Mouse (Mus musculus): ENCODE measurements around the gene Hs6st2. TPM values are rescaled to one million over a fixed set of nuclear protein-coding genes. Genes with fewer than 3 reads are reported as not detected.

Gene Hs6st2
- polyA plus RNA-seq, 1 experiment from 2014 or later = 4.3 TPM

DNA sequence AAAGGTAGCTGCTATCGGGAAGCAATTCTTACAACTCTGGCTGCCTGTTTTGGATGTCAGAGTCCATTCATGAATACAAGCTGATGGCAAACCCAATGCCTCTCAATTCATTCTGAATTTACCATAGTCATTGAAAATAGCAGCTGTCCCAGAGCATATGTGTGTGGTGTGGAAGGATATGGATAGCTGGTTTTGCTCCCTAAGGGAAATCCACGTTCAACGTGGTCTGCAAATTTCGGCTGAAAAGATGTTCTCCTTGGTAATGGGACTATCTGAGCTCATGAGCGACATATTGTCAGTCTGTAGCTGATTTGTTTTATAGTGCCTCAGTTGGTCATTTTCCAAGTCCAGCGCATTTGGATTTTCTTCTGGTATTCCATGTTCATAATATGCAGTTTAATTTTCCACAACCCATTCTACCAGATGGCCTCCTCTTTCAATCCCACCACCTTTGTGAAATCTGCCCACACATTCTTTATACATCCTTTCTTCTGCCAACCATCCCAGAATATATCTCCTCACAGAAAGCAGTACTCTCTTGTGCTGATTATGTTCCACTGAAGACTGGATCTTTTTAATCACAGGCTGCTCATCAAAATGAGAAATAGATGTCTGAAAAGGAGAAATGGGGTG is 75.3 kb downstream of the Hs6st2 start:
- Histone ChIP-seq H3K36me3 (ENCODE audit: control insufficient read depth, insufficient read depth, low read length) (no peaks in the 10 kb centered on the region), H3K27ac (ENCODE audit: low read length) (no peak overlapping the region), H3K9ac (ENCODE audit: low read depth, low read length) (no peak overlapping the region), H3K4me1 (ENCODE audit: control insufficient read depth, insufficient read depth, low read length) (no peaks in the 10 kb centered on the region), H3K27me3 (replicated peaks; ENCODE audit: control insufficient read depth, insufficient read depth, low read length) (no peaks in the 10 kb centered on the region), H3K4me3 (ENCODE audit: low read length) (no peak overlapping the region), H3K4me2 (ENCODE audit: low read depth, low read length) (no peak overlapping the region), H3K9me3 (ENCODE audit: control insufficient read depth, low read length) (no peaks in the 10 kb centered on the region)
- no peak for ATAC-seq
- 89% methylated on average over 6 of the region's 6 CpGs for WGBS

DNA sequence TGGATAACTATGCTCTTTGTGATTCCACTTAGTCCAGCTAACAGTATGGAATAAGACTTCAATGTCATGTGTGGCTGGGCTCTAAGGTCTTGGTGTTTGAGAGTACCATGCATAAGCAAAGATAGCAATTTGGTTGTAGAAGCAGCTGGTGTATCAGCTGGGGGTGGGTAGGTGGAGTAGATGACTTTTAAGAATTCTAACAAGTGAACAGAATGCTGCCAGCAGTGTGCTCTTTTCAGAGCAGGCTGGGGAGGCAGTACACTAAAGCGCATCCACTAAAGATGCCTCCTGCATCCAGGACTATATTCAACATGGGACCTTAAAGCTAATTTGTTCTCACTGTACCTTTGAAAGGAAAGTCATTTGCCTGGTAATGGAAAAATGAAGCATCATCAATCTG is 88.9 kb downstream of the Hs6st2 start:
- WGBS = 95% methylated on average over 1 of the region's 1 CpGs
- Histone ChIP-seq H3K4me2 (ENCODE audit: low read depth, low read length) (no peak overlapping the region), H3K4me3 (ENCODE audit: low read length) (no peak overlapping the region), H3K9ac (ENCODE audit: low read depth, low read length) (no peak overlapping the region), H3K36me3 (ENCODE audit: control insufficient read depth, insufficient read depth, low read length) (no peaks in the 10 kb centered on the region), H3K9me3 (ENCODE audit: control insufficient read depth, low read length) (no peaks in the 10 kb centered on the region), H3K27me3 (replicated peaks; ENCODE audit: control insufficient read depth, insufficient read depth, low read length) (no peaks in the 10 kb centered on the region), H3K4me1 (ENCODE audit: control insufficient read depth, insufficient read depth, low read length) (no peaks in the 10 kb centered on the region), H3K27ac (ENCODE audit: low read length) (no peak overlapping the region)
- no peak for ATAC-seq

DNA sequence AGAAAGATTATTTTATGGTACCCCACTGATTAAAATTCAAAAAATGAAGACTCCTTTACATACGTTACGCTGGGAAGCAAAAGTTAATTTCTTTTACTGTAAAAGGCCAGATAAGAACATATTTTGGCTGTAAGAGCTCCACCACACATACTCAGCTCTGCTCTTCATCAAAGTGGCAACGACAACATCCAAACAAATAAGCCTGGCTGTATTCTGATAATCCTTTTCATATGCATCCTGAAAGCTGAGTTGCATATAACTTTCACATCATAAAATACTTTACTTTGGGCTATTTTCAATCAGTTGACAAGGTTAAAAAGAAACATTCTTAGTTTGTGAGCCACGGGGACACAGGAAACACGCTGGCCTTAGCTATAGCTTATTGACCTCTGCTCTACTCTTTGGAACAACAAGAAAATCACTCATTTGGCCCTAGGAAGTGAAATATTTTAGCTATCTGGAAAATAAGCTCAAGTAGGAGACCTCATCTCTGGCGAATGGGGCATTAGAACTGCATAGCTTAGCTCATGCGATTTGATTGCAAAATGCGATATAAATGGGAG is 91.1 kb downstream of the Hs6st2 start:
- WGBS = 79% methylated on average over 8 of the region's 8 CpGs
- no peak overlapping the region for H3K27ac ChIP-seq (ENCODE audit: low read length)
- H3K4me1 ChIP-seq (ENCODE audit: control insufficient read depth, insufficient read depth, low read length) = no peaks in the 10 kb centered on the region
- no peaks in the 10 kb centered on the region for H3K9me3 ChIP-seq (ENCODE audit: control insufficient read depth, low read length)
- H3K4me2 ChIP-seq (ENCODE audit: low read depth, low read length) = no peak overlapping the region
- no peaks in the 10 kb centered on the region for H3K27me3 ChIP-seq (replicated peaks; ENCODE audit: control insufficient read depth, insufficient read depth, low read length)
- no peaks in the 10 kb centered on the region for H3K36me3 ChIP-seq (ENCODE audit: control insufficient read depth, insufficient read depth, low read length)
- no peak overlapping the region for H3K4me3 ChIP-seq (ENCODE audit: low read length)
- ATAC-seq = no peak
- no peak overlapping the region for H3K9ac ChIP-seq (ENCODE audit: low read depth, low read length)

DNA sequence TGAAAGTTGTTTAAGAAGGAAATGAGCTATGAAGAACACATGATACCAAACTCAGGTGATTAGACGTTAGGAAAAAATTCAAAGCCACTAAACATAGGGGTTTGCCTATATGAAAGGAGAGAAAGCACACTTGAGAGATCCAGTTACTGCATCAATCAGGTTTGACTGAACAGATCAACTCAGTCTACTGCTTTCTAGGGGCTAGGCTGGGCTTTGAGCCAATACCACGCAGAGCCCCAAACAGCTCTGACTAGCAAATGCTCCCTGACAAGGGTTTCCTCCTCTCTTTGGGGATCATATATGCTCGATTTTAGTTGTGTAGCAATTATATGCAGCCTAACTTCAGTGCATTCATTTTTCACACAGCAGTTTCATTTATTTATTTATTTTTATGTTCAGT is 96.2 kb downstream of the Hs6st2 start:
- Histone ChIP-seq H3K4me3 (ENCODE audit: low read length) (no peak overlapping the region), H3K36me3 (ENCODE audit: control insufficient read depth, insufficient read depth, low read length) (no peaks in the 10 kb centered on the region), H3K4me2 (ENCODE audit: low read depth, low read length) (no peak overlapping the region), H3K4me1 (ENCODE audit: control insufficient read depth, insufficient read depth, low read length) (no peaks in the 10 kb centered on the region), H3K27me3 (replicated peaks; ENCODE audit: control insufficient read depth, insufficient read depth, low read length) (no peaks in the 10 kb centered on the region), H3K9ac (ENCODE audit: low read depth, low read length) (no peak overlapping the region), H3K9me3 (ENCODE audit: control insufficient read depth, low read length) (no peaks in the 10 kb centered on the region), H3K27ac (ENCODE audit: low read length) (no peak overlapping the region)
- 62% methylated on average over 3 of the region's 3 CpGs for WGBS
- ATAC-seq = no peak

DNA sequence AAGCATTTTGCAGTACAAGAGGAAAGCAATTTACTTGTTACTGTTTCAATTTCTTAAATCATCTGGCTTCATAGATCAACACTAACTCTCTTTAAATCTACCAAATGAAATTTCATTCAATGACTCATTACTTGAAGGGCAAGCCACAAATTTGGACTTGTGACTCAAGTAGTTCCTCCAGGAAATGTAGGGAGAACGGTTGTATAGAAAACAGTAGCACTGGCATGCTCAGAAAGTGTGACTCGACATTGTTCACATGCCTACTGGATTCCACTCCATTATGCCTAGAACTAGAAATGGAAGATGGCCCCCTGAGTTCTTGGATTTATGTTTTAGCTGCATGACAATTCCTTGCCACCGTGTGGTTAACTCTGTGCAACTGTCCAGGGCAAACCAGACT is 100.0 kb downstream of the Hs6st2 start:
- H3K4me2 ChIP-seq (ENCODE audit: low read depth, low read length) = no peak overlapping the region
- WGBS = 72% methylated on average over 3 of the region's 3 CpGs
- no peak overlapping the region for H3K4me3 ChIP-seq (ENCODE audit: low read length)
- no peaks in the 10 kb centered on the region for H3K9me3 ChIP-seq (ENCODE audit: control insufficient read depth, low read length)
- no peaks in the 10 kb centered on the region for H3K27me3 ChIP-seq (replicated peaks; ENCODE audit: control insufficient read depth, insufficient read depth, low read length)
- ATAC-seq = no peak
- H3K36me3 ChIP-seq (ENCODE audit: control insufficient read depth, insufficient read depth, low read length) = no peaks in the 10 kb centered on the region
- no peak overlapping the region for H3K27ac ChIP-seq (ENCODE audit: low read length)
- no peak overlapping the region for H3K9ac ChIP-seq (ENCODE audit: low read depth, low read length)
- H3K4me1 ChIP-seq (ENCODE audit: control insufficient read depth, insufficient read depth, low read length) = no peaks in the 10 kb centered on the region

DNA sequence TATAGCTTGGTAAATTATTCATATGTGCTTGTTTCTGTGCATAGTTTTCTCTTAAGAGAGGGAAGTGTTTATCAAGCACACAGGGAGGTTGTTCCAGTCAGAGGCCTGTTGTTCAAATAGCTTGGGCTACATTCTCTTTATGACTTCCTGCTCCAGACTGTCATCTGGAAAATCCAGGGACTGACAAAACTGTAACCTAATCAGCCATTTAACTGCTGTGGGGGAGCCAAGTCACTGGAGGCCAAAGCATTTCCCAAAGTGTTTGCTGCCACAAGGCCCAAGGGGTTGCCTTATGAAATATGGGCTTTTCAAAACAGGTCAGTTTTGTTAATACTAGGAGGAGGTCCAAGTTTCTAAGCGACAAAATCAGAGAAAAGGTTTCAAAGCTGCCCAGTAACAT is 119.8 kb downstream of the Hs6st2 start:
- Histone ChIP-seq H3K27me3 (replicated peaks; ENCODE audit: control insufficient read depth, insufficient read depth, low read length) (no peaks in the 10 kb centered on the region), H3K9me3 (ENCODE audit: control insufficient read depth, low read length) (no peaks in the 10 kb centered on the region), H3K27ac (ENCODE audit: low read length) (no peak overlapping the region), H3K4me1 (ENCODE audit: control insufficient read depth, insufficient read depth, low read length) (no peaks in the 10 kb centered on the region), H3K4me2 (ENCODE audit: low read depth, low read length) (no peak overlapping the region), H3K9ac (ENCODE audit: low read depth, low read length) (no peak overlapping the region), H3K4me3 (ENCODE audit: low read length) (no peak overlapping the region), H3K36me3 (ENCODE audit: control insufficient read depth, insufficient read depth, low read length) (no peaks in the 10 kb centered on the region)
- ATAC-seq = no peak
- 67% methylated on average over 1 of the region's 1 CpGs for WGBS

DNA sequence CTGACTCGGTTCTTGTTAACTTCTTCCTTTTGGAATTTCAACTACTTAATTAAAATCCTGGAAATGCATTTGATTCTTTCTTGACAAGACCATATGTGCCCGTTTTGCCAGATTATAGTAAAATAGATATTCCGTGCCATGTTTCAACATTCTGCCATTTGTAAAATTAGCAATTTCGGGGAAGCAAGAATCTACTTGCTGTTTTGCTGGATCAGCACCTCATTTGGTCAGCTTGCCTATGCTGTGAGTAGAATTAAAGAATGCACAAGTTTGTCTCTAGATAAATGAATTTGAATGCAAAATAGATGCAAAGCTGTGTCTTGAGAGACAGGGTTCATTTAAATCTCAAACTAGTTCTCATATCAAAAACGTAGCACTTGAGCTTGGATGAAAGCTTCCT is 142.0 kb downstream of the Hs6st2 start:
- Histone ChIP-seq H3K27me3 (replicated peaks; ENCODE audit: control insufficient read depth, insufficient read depth, low read length) (no peaks in the 10 kb centered on the region), H3K4me1 (ENCODE audit: control insufficient read depth, insufficient read depth, low read length) (no peaks in the 10 kb centered on the region), H3K4me3 (ENCODE audit: low read length) (no peak overlapping the region), H3K9ac (ENCODE audit: low read depth, low read length) (no peak overlapping the region), H3K36me3 (ENCODE audit: control insufficient read depth, insufficient read depth, low read length) (no peaks in the 10 kb centered on the region), H3K9me3 (ENCODE audit: control insufficient read depth, low read length) (no peaks in the 10 kb centered on the region), H3K4me2 (ENCODE audit: low read depth, low read length) (no peak overlapping the region), H3K27ac (ENCODE audit: low read length) (no peak overlapping the region)
- 83% methylated on average over 5 of the region's 5 CpGs for WGBS
- ATAC-seq = no peak

DNA sequence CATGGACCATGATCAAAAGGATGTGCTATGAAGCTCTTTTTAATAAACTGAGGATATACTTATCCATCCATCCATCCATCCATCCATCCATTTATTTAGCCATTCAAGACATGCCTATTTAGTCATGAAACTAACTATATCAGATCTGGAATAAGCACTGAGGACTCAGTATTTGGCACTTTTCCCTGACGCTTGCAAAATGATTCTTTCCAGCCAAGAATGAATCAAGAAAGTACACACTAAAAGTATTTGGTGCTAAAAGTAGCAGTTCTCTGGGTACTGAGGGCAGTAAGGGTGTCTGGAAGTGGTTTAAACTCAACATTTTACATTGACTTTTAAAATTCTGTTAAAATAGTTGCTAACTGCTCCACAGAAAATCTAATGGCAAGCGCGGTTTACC is 144.6 kb downstream of the Hs6st2 start:
- Histone ChIP-seq H3K4me1 (ENCODE audit: control insufficient read depth, insufficient read depth, low read length) (no peaks in the 10 kb centered on the region), H3K27ac (ENCODE audit: low read length) (no peak overlapping the region), H3K27me3 (replicated peaks; ENCODE audit: control insufficient read depth, insufficient read depth, low read length) (no peaks in the 10 kb centered on the region), H3K4me2 (ENCODE audit: low read depth, low read length) (no peak overlapping the region), H3K9me3 (ENCODE audit: control insufficient read depth, low read length) (no peaks in the 10 kb centered on the region), H3K36me3 (ENCODE audit: control insufficient read depth, insufficient read depth, low read length) (no peaks in the 10 kb centered on the region), H3K9ac (ENCODE audit: low read depth, low read length) (no peak overlapping the region), H3K4me3 (ENCODE audit: low read length) (no peak overlapping the region)
- ATAC-seq = no peak
- WGBS = 89% methylated on average over 3 of the region's 3 CpGs

DNA sequence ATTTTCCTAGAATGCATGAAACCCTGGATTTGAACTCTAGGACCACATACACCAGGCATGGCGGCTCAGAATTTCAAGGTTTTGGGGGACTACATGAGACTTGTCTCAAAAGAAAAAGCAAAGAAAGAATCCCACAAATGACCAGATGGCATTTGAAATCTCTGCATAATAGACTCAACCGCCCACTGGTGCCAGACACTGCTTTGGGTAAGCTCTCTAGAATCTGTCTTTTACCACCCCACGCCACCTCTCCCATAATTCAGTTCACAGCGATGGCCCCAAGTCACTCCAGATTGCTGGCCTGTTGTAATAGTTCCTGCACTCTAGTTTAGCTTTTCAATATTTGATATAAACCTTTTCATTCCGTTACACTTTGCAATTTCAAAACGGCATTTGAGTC is 146.4 kb downstream of the Hs6st2 start:
- H3K4me2 ChIP-seq (ENCODE audit: low read depth, low read length) = no peak overlapping the region
- no peak for ATAC-seq

DNA sequence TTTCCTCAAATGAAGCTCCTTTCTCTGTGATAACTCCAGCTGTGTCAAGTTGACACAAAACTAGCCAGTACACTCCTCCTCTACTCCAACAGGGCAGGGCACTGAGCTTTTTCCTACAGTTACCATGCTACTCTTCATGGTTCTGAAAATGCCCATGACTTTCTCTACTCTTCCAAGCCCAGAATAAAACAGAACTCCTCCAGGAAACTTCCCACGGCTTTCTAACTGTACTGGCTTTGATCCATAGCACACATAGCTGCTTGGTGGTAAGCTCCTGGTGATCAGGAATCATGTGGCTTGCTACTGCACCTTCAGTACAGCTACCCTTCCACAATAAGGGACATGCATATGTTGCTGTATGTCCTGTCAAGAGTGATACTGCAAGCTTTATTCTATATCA is 150.5 kb downstream of the Hs6st2 start:
- no peak for ATAC-seq
- no peak overlapping the region for H3K4me3 ChIP-seq (ENCODE audit: low read length)

More for the DNA sequence above, 146.4 kb downstream of the Hs6st2 start:
- Histone ChIP-seq H3K27me3 (replicated peaks; ENCODE audit: control insufficient read depth, insufficient read depth, low read length) (no peaks in the 10 kb centered on the region), H3K9me3 (ENCODE audit: control insufficient read depth, low read length) (no peaks in the 10 kb centered on the region), H3K4me3 (ENCODE audit: low read length) (no peak overlapping the region), H3K27ac (ENCODE audit: low read length) (no peak overlapping the region), H3K4me1 (ENCODE audit: control insufficient read depth, insufficient read depth, low read length) (no peaks in the 10 kb centered on the region), H3K36me3 (ENCODE audit: control insufficient read depth, insufficient read depth, low read length) (no peaks in the 10 kb centered on the region), H3K9ac (ENCODE audit: low read depth, low read length) (no peak overlapping the region)
- 87% methylated on average over 6 of the region's 6 CpGs for WGBS

More for the DNA sequence above, 150.5 kb downstream of the Hs6st2 start:
- no peaks in the 10 kb centered on the region for H3K4me1 ChIP-seq (ENCODE audit: control insufficient read depth, insufficient read depth, low read length)
- no peak overlapping the region for H3K9ac ChIP-seq (ENCODE audit: low read depth, low read length)
- H3K27ac ChIP-seq (ENCODE audit: low read length) = no peak overlapping the region
- H3K27me3 ChIP-seq (replicated peaks; ENCODE audit: control insufficient read depth, insufficient read depth, low read length) = no peaks in the 10 kb centered on the region
- 88% methylated on average over 1 of the region's 1 CpGs for WGBS
- H3K36me3 ChIP-seq (ENCODE audit: control insufficient read depth, insufficient read depth, low read length) = no peaks in the 10 kb centered on the region
- no peaks in the 10 kb centered on the region for H3K9me3 ChIP-seq (ENCODE audit: control insufficient read depth, low read length)
- H3K4me2 ChIP-seq (ENCODE audit: low read depth, low read length) = no peak overlapping the region
